Mouse (Mus musculus) testis, adult 2 months (tissue): ENCODE measurements at regions not wholly inside any gene's neighbourhood (a gene's known extent, or its start where the extent isn't known, plus 50 kb on each side); places are given as distances from the start of the nearest gene placed in this dataset.

Experiments
- H3K27ac ChIP-seq: fragments of 200-500 bp; 2 replicates; pipeline ENCODE4 v1.5.1; 2012; ENCODE audit warnings: low read depth, low read length; ENCODE audit not compliant: control insufficient read depth, insufficient read depth
- H3K27me3 ChIP-seq: fragments of 200-500 bp; 2 replicates; pipeline ENCODE4 v1.6.1; 2012; ENCODE audit warnings: mild to moderate bottlenecking, low read length, moderate library complexity; ENCODE audit not compliant: control insufficient read depth, insufficient read depth
- H3K36me3 ChIP-seq: fragments of 200-500 bp; 2 replicates; pipeline ENCODE4 v1.6.1; 2012; ENCODE audit warnings: mild to moderate bottlenecking, low read length; ENCODE audit not compliant: control insufficient read depth, insufficient read depth
- H3K4me1 ChIP-seq: fragments of 200-500 bp; 2 replicates; pipeline ENCODE4 v1.6.1; 2012; ENCODE audit warnings: low read length; ENCODE audit not compliant: control insufficient read depth, insufficient read depth
- H3K4me3 ChIP-seq: fragments of 200-500 bp; 2 replicates; pipeline ENCODE4 v1.5.1; 2012; ENCODE audit warnings: low read depth, mild to moderate bottlenecking, low read length, moderate library complexity, mixed read lengths; ENCODE audit not compliant: control insufficient read depth
- CTCF ChIP-seq: fragments of 200-500 bp; IDR thresholded peaks from 2 replicates; pipeline ENCODE4 v1.5.1; 2012; ENCODE audit warnings: low read depth, mild to moderate bottlenecking, inconsistent platforms, low read length, moderate library complexity; ENCODE audit not compliant: control insufficient read depth, insufficient read depth, insufficient replicate concordance
- POLR2A ChIP-seq: fragments of 200-500 bp; IDR thresholded peaks from 2 replicates; pipeline ENCODE4 v1.6.1; 2012; ENCODE audit warnings: low read depth, mild to moderate bottlenecking, inconsistent platforms, low read length, moderate library complexity; ENCODE audit not compliant: control insufficient read depth

DNA sequence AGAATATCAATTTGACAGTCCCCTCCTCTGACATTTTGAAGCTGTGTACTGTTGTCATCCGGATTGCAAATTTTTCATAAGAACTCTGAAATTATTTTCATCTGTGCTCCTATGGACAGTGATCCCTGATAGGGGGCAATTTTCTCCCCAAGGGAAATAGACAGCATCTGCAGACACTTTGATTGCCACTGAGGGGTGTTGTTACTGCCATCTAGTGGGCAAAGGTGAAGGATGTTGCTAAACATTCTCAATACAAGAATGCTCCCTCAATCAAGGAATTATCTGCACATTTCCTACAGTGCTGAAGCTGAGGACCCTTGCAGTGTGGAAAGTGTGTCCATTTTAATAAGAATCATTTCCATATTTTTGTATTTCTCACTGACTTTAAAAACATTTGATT, 233.7 kb downstream of the Car8 start:
- H3K27ac ChIP-seq, result no peak overlapping the region
- H3K36me3 ChIP-seq, result no peaks in the 10 kb centered on the region
- H3K4me1 ChIP-seq, result no peaks in the 10 kb centered on the region
- no peak for TF ChIP-seq POLR2A
- H3K27me3 ChIP-seq, result no peaks in the 10 kb centered on the region
- H3K4me3 ChIP-seq, result no peak overlapping the region

DNA sequence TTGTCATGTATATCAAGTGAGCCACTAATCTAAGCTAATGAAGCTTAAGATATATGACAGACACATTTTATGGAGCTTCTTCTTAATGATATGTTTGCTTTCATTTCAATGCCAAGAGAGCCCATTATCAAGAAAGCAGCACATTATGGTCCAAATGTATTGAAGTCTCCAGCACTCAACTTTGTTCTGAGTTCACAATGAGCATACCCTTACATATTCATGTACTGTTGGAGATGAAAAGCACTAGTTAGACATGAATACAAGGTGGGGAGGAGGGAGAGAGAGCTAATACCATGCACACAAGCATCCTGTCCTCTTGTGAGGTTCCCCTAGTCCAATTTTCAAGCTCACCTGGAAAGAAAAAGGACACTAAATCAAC, 241.3 kb downstream of the Car8 start:
- Histone ChIP-seq H3K4me1 (no peaks in the 10 kb centered on the region), H3K4me3 (no peak overlapping the region), H3K36me3 (no peaks in the 10 kb centered on the region), H3K27me3 (no peaks in the 10 kb centered on the region), H3K27ac (no peak overlapping the region)
- TF ChIP-seq POLR2A (no peak), CTCF (no peak)

DNA sequence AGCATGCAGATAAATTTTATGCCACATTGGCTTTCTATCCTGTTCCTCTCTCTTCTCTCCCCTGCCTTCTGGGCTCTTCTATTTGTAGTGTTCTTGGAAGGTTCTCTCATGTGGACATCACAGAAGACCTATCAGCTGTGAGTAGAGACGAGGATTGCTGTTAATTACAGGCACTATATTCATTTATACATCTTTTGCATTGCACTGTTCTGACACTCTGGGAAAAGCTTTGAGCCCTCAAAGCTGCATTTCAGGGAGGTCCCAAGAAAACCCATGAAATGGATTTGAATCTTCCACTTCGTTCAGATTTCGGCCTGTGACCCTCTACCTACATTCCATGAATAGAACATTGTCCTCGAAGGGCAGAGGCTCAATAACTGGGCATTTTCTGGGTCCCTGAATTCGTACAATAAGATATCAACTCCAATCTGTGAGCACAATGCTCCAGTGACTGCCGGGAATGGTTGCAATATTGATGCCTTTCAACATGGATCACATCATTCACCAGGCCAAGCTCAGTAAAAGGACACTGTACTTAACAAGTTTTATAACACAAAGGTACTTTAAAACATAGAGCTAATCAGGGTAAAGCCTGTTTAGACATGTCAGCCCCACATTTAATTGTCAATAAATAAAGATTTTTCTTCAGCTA, 241.8 kb downstream of the Car8 start:
- Histone ChIP-seq H3K36me3 (no peaks in the 10 kb centered on the region), H3K27me3 (no peaks in the 10 kb centered on the region), H3K4me1 (no peaks in the 10 kb centered on the region), H3K27ac (no peak overlapping the region), H3K4me3 (no peak overlapping the region)
- TF ChIP-seq POLR2A (no peak), CTCF (no peak)

DNA sequence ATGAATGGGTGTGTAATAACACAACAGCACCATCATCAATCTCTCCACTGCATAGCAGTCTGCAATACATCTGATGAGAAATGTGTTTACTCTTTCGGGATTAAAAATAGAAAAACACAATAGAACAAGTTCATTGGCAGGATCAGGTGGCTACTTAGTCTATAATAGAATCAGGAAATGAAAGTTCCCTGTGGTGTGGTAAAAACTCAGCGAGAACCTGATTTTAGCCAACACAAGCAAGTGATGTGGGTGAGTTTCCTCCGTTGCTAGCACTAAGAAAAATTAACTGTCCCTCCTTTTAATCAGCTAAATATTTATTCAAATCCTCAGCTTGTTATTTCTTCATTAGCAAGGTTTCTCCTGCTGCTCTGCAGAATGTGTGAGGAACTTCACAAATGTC, 245.9 kb downstream of the Car8 start:
- TF ChIP-seq CTCF (no peak), POLR2A (no peak)
- H3K4me1 ChIP-seq, result no peaks in the 10 kb centered on the region
- no peaks in the 10 kb centered on the region for H3K27me3 ChIP-seq

DNA sequence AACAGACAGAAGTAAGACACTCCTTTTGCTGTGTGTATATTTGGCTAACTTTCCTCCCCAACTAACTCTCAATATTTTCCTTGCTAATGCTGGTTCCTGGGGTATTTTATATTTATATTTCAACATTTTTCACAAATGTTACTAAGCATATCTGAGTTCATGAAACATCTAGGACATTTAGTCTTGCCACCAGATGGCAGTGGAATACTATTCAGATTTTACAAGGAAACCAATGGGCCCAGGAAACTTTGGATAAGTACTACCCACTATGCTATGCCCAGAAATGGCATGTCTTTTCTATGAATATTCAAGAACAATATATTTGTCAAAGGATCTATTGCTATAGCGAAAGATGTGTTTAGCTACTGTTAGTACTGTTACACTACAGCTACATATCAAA, 251.1 kb downstream of the Car8 start:
- Histone ChIP-seq H3K36me3 (no peaks in the 10 kb centered on the region), H3K4me1 (no peaks in the 10 kb centered on the region), H3K27ac (no peak overlapping the region), H3K27me3 (no peaks in the 10 kb centered on the region), H3K4me3 (no peak overlapping the region)
- TF ChIP-seq CTCF (no peak), POLR2A (no peak)

More for the DNA sequence above, 245.9 kb downstream of the Car8 start:
- Histone ChIP-seq H3K36me3 (no peaks in the 10 kb centered on the region), H3K4me3 (no peak overlapping the region), H3K27ac (no peak overlapping the region)

DNA sequence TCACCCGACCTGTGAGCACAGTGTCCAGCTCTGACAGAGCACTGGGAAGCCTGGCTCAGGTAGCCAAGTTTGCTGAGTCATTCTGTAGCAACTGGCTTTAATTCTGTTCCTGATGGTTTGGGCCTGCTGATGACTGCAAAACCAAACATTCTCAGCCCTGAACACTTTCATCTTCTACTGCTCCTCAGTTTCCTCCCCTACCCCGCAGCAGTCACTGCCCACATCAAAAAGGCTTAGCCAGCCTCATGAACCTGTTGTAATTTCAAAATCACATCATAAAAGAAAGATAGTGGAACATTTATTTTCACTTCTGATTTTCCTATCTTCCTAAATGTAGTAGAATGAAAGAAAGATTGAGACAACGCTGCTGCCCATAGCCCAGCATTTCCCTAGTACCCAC, 251.5 kb downstream of the Car8 start:
- Histone ChIP-seq H3K36me3 (no peaks in the 10 kb centered on the region), H3K27me3 (no peaks in the 10 kb centered on the region), H3K27ac (no peak overlapping the region), H3K4me3 (no peak overlapping the region), H3K4me1 (no peaks in the 10 kb centered on the region)
- TF ChIP-seq CTCF (no peak), POLR2A (no peak)

DNA sequence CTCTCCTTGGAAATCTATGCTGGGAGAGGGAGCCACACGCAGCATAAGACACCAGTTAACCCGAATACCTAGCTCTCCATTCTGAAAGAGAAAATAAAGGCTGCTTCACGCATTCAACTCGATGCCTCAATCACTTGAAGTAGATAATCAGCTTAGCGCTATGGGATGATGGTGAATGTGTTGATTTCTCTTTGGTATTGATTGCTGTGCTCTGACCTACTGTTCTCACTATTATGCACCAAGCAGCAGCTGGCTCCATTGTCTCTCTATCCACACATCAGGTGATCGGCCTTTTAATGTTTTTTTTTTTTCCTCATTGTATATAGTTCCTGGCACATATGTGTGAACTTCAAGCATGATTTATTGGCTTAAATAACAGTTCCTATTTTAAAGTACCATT, 254.0 kb downstream of the Car8 start:
- no peak overlapping the region for H3K27ac ChIP-seq
- no peaks in the 10 kb centered on the region for H3K27me3 ChIP-seq
- no peak overlapping the region for H3K4me3 ChIP-seq
- no peaks in the 10 kb centered on the region for H3K36me3 ChIP-seq
- no peak for TF ChIP-seq CTCF
- TF ChIP-seq POLR2A, result no peak
- H3K4me1 ChIP-seq, result no peaks in the 10 kb centered on the region
